Mouse (Mus musculus) ovary, postnatal 36 days (tissue): ENCODE data around the gene Ppp1r27.

Experiments
- DNase-seq: peaks from one replicate; pipeline ENCODE4 v3.0.0; 2022; ENCODE audit warnings: low spot score, mixed read lengths

Gene Ppp1r27

GRCm38 (mm10) chr11:120512790-120513453, 38.0 kb downstream of the Ppp1r27 start:
- DNase-seq, result no peak

- DNase-seq, result no peak
Observed at GRCm38 (mm10) chr11:120510375-120511030, 40.4 kb downstream of the Ppp1r27 start.

- no peak for DNase-seq
Observed at GRCm38 (mm10) chr11:120509940-120510339, 41.0 kb downstream of the Ppp1r27 start.

GRCm38 (mm10) chr11:120508290-120508870, 42.6 kb downstream of the Ppp1r27 start:
- DNase-seq, result no peak

- DNase-seq, result no peak
Observed at GRCm38 (mm10) chr11:120507611-120508289, 43.2 kb downstream of the Ppp1r27 start.

GRCm38 (mm10) chr11:120506899-120507298, 44.0 kb downstream of the Ppp1r27 start:
- no peak for DNase-seq

GRCm38 (mm10) chr11:120505661-120506060, 45.3 kb downstream of the Ppp1r27 start:
- DNase-seq, result no peak

GRCm38 (mm10) chr11:120501701-120502100, 49.2 kb downstream of the Ppp1r27 start:
- DNase-seq, result no peak

- DNase-seq, result no peak
Observed at GRCm38 (mm10) chr11:120501018-120501417, 49.9 kb downstream of the Ppp1r27 start.

- peak; percentile 63 for DNase-seq
Observed at GRCm38 (mm10) chr11:120500357-120500756, 50.6 kb downstream of the Ppp1r27 start.
